In the genomic region with DNA sequence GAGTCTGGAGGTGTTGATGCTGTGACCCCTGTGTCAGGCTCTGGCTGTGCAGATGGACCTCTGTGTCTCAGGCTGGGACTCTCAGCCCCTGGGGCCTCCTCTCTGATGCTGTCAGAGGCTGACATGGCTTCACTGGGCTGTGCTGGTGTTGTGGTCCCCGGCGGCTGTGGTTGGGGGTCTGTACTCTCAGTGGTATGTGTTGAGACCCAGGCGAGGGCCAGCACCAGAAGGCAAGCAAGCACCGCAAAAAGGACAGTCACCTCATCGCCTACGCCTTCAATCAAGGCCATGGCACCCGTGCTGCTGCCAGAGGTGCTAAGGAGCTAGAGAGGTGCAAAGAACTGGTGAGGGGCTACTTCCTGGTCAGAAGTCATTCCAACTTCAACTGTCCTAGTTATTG, we compare ENCODE assay signal across 10 mouse cellular contexts. TPM values are rescaled to one million over a fixed set of nuclear protein-coding genes. Genes with fewer than 3 reads are reported as not detected.
DNase-seq lines count a peak whose midpoint lies in the region; ATAC-seq and TF ChIP-seq lines count a peak whose summit lies in the region.
"Had no signal": no experiment of that assay in that cellular context is flagged by ENCODE, and none has a peak within 500 bp of the region (broad histone marks: within the 10 kb centered on the region; RNA-seq: fewer than 3 reads in every experiment).

No protein-coding gene starts in this region.

- H3K9me3 ChIP-seq in stomach, embryonic 14.5 days (ENCODE audit: control insufficient read depth, low read depth, low read length), result no peaks in the 10 kb centered on the region
- H3K9me3 ChIP-seq in stomach, postnatal 0 days (ENCODE audit: control insufficient read depth, low read length), result no peaks in the 10 kb centered on the region
- no peaks in the 10 kb centered on the region for H3K9me3 ChIP-seq in limb, embryonic 15.5 days
- no peaks in the 10 kb centered on the region for H3K9me3 ChIP-seq in stomach, embryonic 15.5 days

- DNase-seq in heart, adult 11 months, result peak; percentile 95
- no peak for DNase-seq in heart, adult 8-10 months (ENCODE audit: low spot score)
- no peak for DNase-seq in stomach, postnatal 0 days (ENCODE audit: low spot score)
- DNase-seq in layer of hippocampus, adult 18-20 months (ENCODE audit: low spot score in 2 of 2), result no peak
- DNase-seq in cerebellum, adult 11 months, result no peak
- DNase-seq: kidney, adult 8-10 months; thymus, postnatal 25 days had no signal

- H3K4me3 ChIP-seq in stomach, embryonic 14.5 days (ENCODE audit: low read depth, low read length), result no peak overlapping the region
- no peak overlapping the region for H3K4me3 ChIP-seq in stomach, postnatal 0 days (ENCODE audit: low read depth, low read length)
- peak overlapping the region; percentile 59; the same call in 1 of the 2 replicates for H3K4me3 ChIP-seq in limb, embryonic 15.5 days
- H3K4me3 ChIP-seq in stomach, embryonic 15.5 days (replicated peaks), result no peak overlapping the region

- no peak for TF ChIP-seq EP300 in stomach, postnatal 0 days (optimal IDR thresholded peaks at IDR 0.05)

- 0 out of 2 replicates have a peak overlapping the region, but pooled peaks have one; percentile 78 for H3K4me2 ChIP-seq in stomach, embryonic 14.5 days (replicated peaks; ENCODE audit: low read depth, low read length)
- H3K4me2 ChIP-seq in stomach, postnatal 0 days (replicated peaks; ENCODE audit: low read depth), result no peak overlapping the region
- no peak overlapping the region for H3K4me2 ChIP-seq in limb, embryonic 15.5 days
- peak overlapping the region; percentile 89; the same call in 1 of the 2 replicates for H3K4me2 ChIP-seq in stomach, embryonic 15.5 days

- WGBS in stomach, embryonic 14.5 days, result 85% methylated on average over 7 of the region's 7 CpGs
- WGBS in stomach, postnatal 0 days, result 81% methylated on average over 7 of the region's 7 CpGs
- 88% methylated on average over 7 of the region's 7 CpGs for WGBS in limb, embryonic 15.5 days
- WGBS in stomach, embryonic 15.5 days, result 89% methylated on average over 7 of the region's 7 CpGs

- ATAC-seq in stomach, embryonic 14.5 days (ENCODE audit: insufficient number of reproducible peaks, insufficient read depth, low FRiP score, low read depth), result no peak
- no peak for ATAC-seq in stomach, postnatal 0 days (ENCODE audit: low FRiP score, low TSS enrichment)
- ATAC-seq in limb, embryonic 15.5 days (ENCODE audit: insufficient number of reproducible peaks, low FRiP score, low TSS enrichment, low read depth), result no peak
- no peak for ATAC-seq in stomach, embryonic 15.5 days (ENCODE audit: insufficient read depth, low FRiP score, low read depth)

- no peak for TF ChIP-seq CTCF in stomach, postnatal 0 days (IDR thresholded peaks at IDR 0.05; ENCODE audit: low read depth)

- H3K4me1 ChIP-seq in stomach, embryonic 14.5 days (ENCODE audit: control insufficient read depth, insufficient read depth, low read length), result peaks cover 22% of the 10 kb centered on the region
- peaks cover 5% of the 10 kb centered on the region for H3K4me1 ChIP-seq in stomach, postnatal 0 days (replicated peaks; ENCODE audit: control insufficient read depth, insufficient read depth)
- H3K4me1 ChIP-seq in limb, embryonic 15.5 days, result peaks cover 47% of the 10 kb centered on the region
- H3K4me1 ChIP-seq in stomach, embryonic 15.5 days, result peaks cover 20% of the 10 kb centered on the region

- H3K27me3 ChIP-seq in stomach, embryonic 14.5 days (ENCODE audit: control insufficient read depth, insufficient read depth, low read length), result no peaks in the 10 kb centered on the region
- H3K27me3 ChIP-seq in stomach, postnatal 0 days (ENCODE audit: control insufficient read depth, insufficient read depth, low read length), result no peaks in the 10 kb centered on the region
- no peaks in the 10 kb centered on the region for H3K27me3 ChIP-seq in limb, embryonic 15.5 days
- no peaks in the 10 kb centered on the region for H3K27me3 ChIP-seq in stomach, embryonic 15.5 days (replicated peaks)

- H3K9ac ChIP-seq in stomach, embryonic 14.5 days (replicated peaks; ENCODE audit: low read depth, low read length), result no peak overlapping the region
- H3K9ac ChIP-seq in stomach, postnatal 0 days (ENCODE audit: low read length), result no peak overlapping the region
- H3K9ac ChIP-seq in limb, embryonic 15.5 days, result no peak overlapping the region
- H3K9ac ChIP-seq in stomach, embryonic 15.5 days, result no peak overlapping the region

- peaks cover 11% of the 10 kb centered on the region for H3K36me3 ChIP-seq in stomach, embryonic 14.5 days (ENCODE audit: control insufficient read depth, insufficient read depth, low read length)
- peaks cover 7% of the 10 kb centered on the region for H3K36me3 ChIP-seq in stomach, postnatal 0 days (ENCODE audit: control insufficient read depth, insufficient read depth, low read length)
- peaks cover 20% of the 10 kb centered on the region for H3K36me3 ChIP-seq in limb, embryonic 15.5 days
- peaks cover 19% of the 10 kb centered on the region for H3K36me3 ChIP-seq in stomach, embryonic 15.5 days

- no peak overlapping the region for H3K27ac ChIP-seq in stomach, embryonic 14.5 days (ENCODE audit: low read length)
- no peak overlapping the region for H3K27ac ChIP-seq in stomach, postnatal 0 days (replicated peaks)
- H3K27ac ChIP-seq in limb, embryonic 15.5 days, result no peak overlapping the region
- no peak overlapping the region for H3K27ac ChIP-seq in stomach, embryonic 15.5 days

RNA-seq across cellular contexts. Expression of a gene that starts 1.0 kb away (rescaled TPM):
- total RNA-seq in heart, adult 8-10 months (2022), result 10 to 100 TPM in 3 of 4 experiments, 1 to 10 TPM in 1; 9.8 to 12.3 (median 11.8) TPM
- polyA plus RNA-seq in stomach, embryonic 14.5 days (2014; fragmentation: Nextera tagmentation; extraction: Ambion mirVana), result 25.5 and 27.6 TPM in 2 replicates
- polyA plus RNA-seq in stomach, postnatal 0 days (2015; fragmentation: Nextera tagmentation; extraction: Ambion mirVana), result 20.9 and 21.1 TPM in 2 replicates
- polyA plus RNA-seq in limb, embryonic 15.5 days (2015; fragmentation: Nextera tagmentation; extraction: Ambion mirVana), result 21.3 and 23.9 TPM in 2 replicates
- polyA plus RNA-seq in stomach, embryonic 15.5 days (2015; fragmentation: Nextera tagmentation; extraction: Ambion mirVana), result 22.0 and 22.3 TPM in 2 replicates
- total RNA-seq in layer of hippocampus, adult 18-20 months (2021), result 10 to 100 TPM; 21.8 to 23.7 TPM

RNA-seq across cellular contexts. Expression of a gene that starts 1.5 kb away (rescaled TPM):
- 100 to 1,000 TPM; 297 to 351 (median 327) TPM for total RNA-seq in heart, adult 8-10 months (2022)
- polyA plus RNA-seq in stomach, embryonic 14.5 days (2014; fragmentation: Nextera tagmentation; extraction: Ambion mirVana), result 98.5 and 102 TPM in 2 replicates
- 66.6 and 67.9 TPM in 2 replicates for polyA plus RNA-seq in stomach, postnatal 0 days (2015; fragmentation: Nextera tagmentation; extraction: Ambion mirVana)
- polyA plus RNA-seq in limb, embryonic 15.5 days (2015; fragmentation: Nextera tagmentation; extraction: Ambion mirVana), result 108 and 130 TPM in 2 replicates
- 98.1 and 103 TPM in 2 replicates for polyA plus RNA-seq in stomach, embryonic 15.5 days (2015; fragmentation: Nextera tagmentation; extraction: Ambion mirVana)
- 100 to 1,000 TPM; 109 to 115 TPM for total RNA-seq in layer of hippocampus, adult 18-20 months (2021)

RNA-seq across cellular contexts. Expression of a gene that starts 5.3 kb away (rescaled TPM):
- total RNA-seq in heart, adult 8-10 months (2022), result 100 to 1,000 TPM in 1 of 4 experiments, 10 to 100 TPM in 3; 88.8 to 101 (median 95.0) TPM
- polyA plus RNA-seq in stomach, embryonic 14.5 days (2014; fragmentation: Nextera tagmentation; extraction: Ambion mirVana), result 25.3 and 25.6 TPM in 2 replicates
- polyA plus RNA-seq in stomach, postnatal 0 days (2015; fragmentation: Nextera tagmentation; extraction: Ambion mirVana), result 21.9 and 26.5 TPM in 2 replicates
- 32.4 and 34.1 TPM in 2 replicates for polyA plus RNA-seq in limb, embryonic 15.5 days (2015; fragmentation: Nextera tagmentation; extraction: Ambion mirVana)
- 35.9 and 37.7 TPM in 2 replicates for polyA plus RNA-seq in stomach, embryonic 15.5 days (2015; fragmentation: Nextera tagmentation; extraction: Ambion mirVana)
- 100 to 1,000 TPM; 673 to 687 TPM for total RNA-seq in layer of hippocampus, adult 18-20 months (2021)

RNA-seq across cellular contexts. Expression of a gene that starts 23.0 kb away (rescaled TPM):
- total RNA-seq in heart, adult 8-10 months (2022), result 10 to 100 TPM; 21.9 to 32.5 (median 24.7) TPM
- polyA plus RNA-seq in stomach, embryonic 14.5 days (2014; fragmentation: Nextera tagmentation; extraction: Ambion mirVana), result 30.6 and 32.2 TPM in 2 replicates
- polyA plus RNA-seq in stomach, postnatal 0 days (2015; fragmentation: Nextera tagmentation; extraction: Ambion mirVana), result 34.3 and 37.8 TPM in 2 replicates
- 36.7 and 40.0 TPM in 2 replicates for polyA plus RNA-seq in limb, embryonic 15.5 days (2015; fragmentation: Nextera tagmentation; extraction: Ambion mirVana)
- polyA plus RNA-seq in stomach, embryonic 15.5 days (2015; fragmentation: Nextera tagmentation; extraction: Ambion mirVana), result 38.8 and 44.6 TPM in 2 replicates
- 10 to 100 TPM; 30.1 to 30.8 TPM for total RNA-seq in layer of hippocampus, adult 18-20 months (2021)

RNA-seq across cellular contexts. Expression of a gene that starts 23.3 kb away (rescaled TPM):
- 10 to 100 TPM; 17.3 to 23.7 (median 19.1) TPM for total RNA-seq in heart, adult 8-10 months (2022)
- polyA plus RNA-seq in stomach, embryonic 14.5 days (2014; fragmentation: Nextera tagmentation; extraction: Ambion mirVana), result 46.4 and 47.7 TPM in 2 replicates
- polyA plus RNA-seq in stomach, postnatal 0 days (2015; fragmentation: Nextera tagmentation; extraction: Ambion mirVana), result 29.3 and 30.5 TPM in 2 replicates
- polyA plus RNA-seq in limb, embryonic 15.5 days (2015; fragmentation: Nextera tagmentation; extraction: Ambion mirVana), result 48.6 and 54.9 TPM in 2 replicates
- 37.3 and 41.2 TPM in 2 replicates for polyA plus RNA-seq in stomach, embryonic 15.5 days (2015; fragmentation: Nextera tagmentation; extraction: Ambion mirVana)
- total RNA-seq in layer of hippocampus, adult 18-20 months (2021), result 100 to 1,000 TPM; 126 to 133 TPM

Comparison
In these comparisons a context has a peak if more than half of its experiments do, and no peak if none do; other contexts are left out.
1. H3K4me2 ChIP-seq: peak in stomach, embryonic 14.5 days (single experiment) and stomach, embryonic 15.5 days (single experiment); none in stomach, postnatal 0 days (single experiment) and limb, embryonic 15.5 days (single experiment).